Mouse (Mus musculus) limb, embryonic 10.5 days (tissue): Measurements from ENCODE around the gene Kif3b. TPM values are rescaled to one million over a fixed set of nuclear protein-coding genes. Genes with fewer than 3 reads are reported as not detected.
"Not testable (repeated sequence)": the region's sequence is repeated elsewhere in the genome, so short reads cannot be mapped to it uniquely, and the experiment has no call there.

Source experiments
- DNase-seq: peaks from one replicate; pipeline ENCODE4 v3.0.0-alpha.2; 2017; ENCODE audit warnings: low spot score
- H3K27ac ChIP-seq: fragments of 300-500 bp; sonication (generic); 2 replicates; pipeline ENCODE4 v1.5.1; 2016; ENCODE audit warnings: mild to moderate bottlenecking
- H3K27me3 ChIP-seq: fragments of 300-500 bp; sonication (generic); 2 replicates; pipeline ENCODE4 v1.6.1; 2016; ENCODE audit warnings: low read depth, mild to moderate bottlenecking; ENCODE audit not compliant: poor library complexity, severe bottlenecking
- H3K36me3 ChIP-seq: fragments of 300-500 bp; sonication (generic); 2 replicates; pipeline ENCODE4 v1.6.1; 2016; ENCODE audit warnings: mild to moderate bottlenecking, moderate library complexity
- H3K4me1 ChIP-seq: fragments of 300-500 bp; sonication (generic); 2 replicates; pipeline ENCODE4 v1.6.1; 2016
- H3K4me3 ChIP-seq: fragments of 300-500 bp; sonication (generic); 2 replicates; pipeline ENCODE4 v1.5.1; 2016; ENCODE audit warnings: mild to moderate bottlenecking, moderate library complexity
- H3K9me3 ChIP-seq: fragments of 300-500 bp; sonication (generic); replicated peaks from 2 replicates; pipeline ENCODE4 v1.6.1; 2016; ENCODE audit warnings: mild to moderate bottlenecking
- WGBS: fragments of 180-500 bp; shearing (Covaris S2); methylation state at CpG from one replicate; pipeline ENCODE4 v1.1.7; 2016; 5-methylcytosine and 5-hydroxymethylcytosine counted together
- polyA plus RNA-seq: library from polyadenylated mRNA; unstranded; fragments of >200 nt; fragmentation: Nextera tagmentation; extraction: Ambion mirVana; gene quantifications from 2 replicates; pipeline ENCODE4 v1.2.1, GENCODE M21; 2016

The Kif3b gene
- polyA plus RNA-seq, result 4.8 and 5.4 TPM in 2 replicates

GRCm38 (mm10) chr2:153290938-153291928, at the start of gene Kif3b:
TSS of gene Kif3b (plus strand) at chr2:153291413.
- Histone ChIP-seq H3K36me3 (peaks cover 3% of the 10 kb centered on the region; the same call in 1 of the 2 replicates), H3K4me1 (peaks cover 23% of the 10 kb centered on the region), H3K9me3 (no peaks in the 10 kb centered on the region), H3K4me3 (peak within 1 kb of the TSS; percentile 74), H3K27me3 (no peaks in the 10 kb centered on the region), H3K27ac (peak within 1 kb of the TSS; percentile 85)
- peak; percentile 94 for DNase-seq
- WGBS, result under 1% methylated on average over 63 of the region's 63 CpGs

DNA sequence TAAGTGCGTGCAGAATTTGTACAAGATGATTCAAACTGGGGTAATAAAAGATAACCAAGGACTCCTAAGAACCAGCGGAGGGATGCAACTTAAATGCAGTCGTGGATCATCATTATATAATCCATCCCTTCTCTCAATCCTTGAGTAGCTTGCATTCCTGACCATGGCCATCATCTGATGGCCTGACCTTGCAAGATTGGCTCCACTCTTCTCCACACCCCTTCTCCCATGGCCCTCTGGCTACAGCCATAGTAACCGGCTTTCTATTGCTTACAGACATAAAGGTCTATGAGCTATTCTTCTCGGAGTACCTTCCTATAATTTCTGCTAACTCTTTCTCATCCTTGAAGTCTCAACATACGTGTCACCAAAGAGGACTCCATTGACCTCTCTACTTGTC, 49.1 kb upstream of the Kif3b start:
- peaks cover 43% of the 10 kb centered on the region for H3K4me1 ChIP-seq
- peaks cover 53% of the 10 kb centered on the region for H3K36me3 ChIP-seq
- 72% methylated on average over 6 of the region's 6 CpGs for WGBS
- H3K9me3 ChIP-seq, result no peaks in the 10 kb centered on the region
- no peak for DNase-seq
- peak overlapping the region; percentile 99 for H3K4me3 ChIP-seq
- peak overlapping the region; percentile 99; the same call in 1 of the 2 replicates for H3K27ac ChIP-seq
- H3K27me3 ChIP-seq, result no peaks in the 10 kb centered on the region

DNA sequence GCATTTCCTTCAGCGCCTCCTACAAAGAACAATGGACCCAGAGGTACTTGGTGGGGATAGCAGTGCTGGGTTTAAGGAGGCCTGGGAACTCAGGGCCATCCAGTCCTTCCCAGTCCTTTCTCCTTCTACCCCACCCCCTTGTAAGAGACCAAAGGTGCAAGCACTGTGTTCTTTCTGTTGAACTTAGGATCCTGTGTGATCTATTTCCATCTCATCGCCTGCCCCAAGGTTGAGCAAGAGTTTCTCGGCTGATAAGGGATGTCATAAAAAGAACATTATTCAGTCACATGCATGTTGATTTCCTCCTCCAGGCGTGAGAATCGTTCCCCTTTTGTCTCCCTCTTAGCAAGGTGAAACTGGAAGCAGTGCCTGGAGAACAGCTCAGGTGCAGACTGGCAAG, 41.5 kb upstream of the Kif3b start:
- Histone ChIP-seq H3K4me1 (no peaks in the 10 kb centered on the region), H3K27me3 (no peaks in the 10 kb centered on the region), H3K4me3 (no peak overlapping the region), H3K27ac (no peak overlapping the region), H3K36me3 (peaks cover 86% of the 10 kb centered on the region), H3K9me3 (no peaks in the 10 kb centered on the region)
- no peak for DNase-seq
- 92% methylated on average over 5 of the region's 5 CpGs for WGBS

DNA sequence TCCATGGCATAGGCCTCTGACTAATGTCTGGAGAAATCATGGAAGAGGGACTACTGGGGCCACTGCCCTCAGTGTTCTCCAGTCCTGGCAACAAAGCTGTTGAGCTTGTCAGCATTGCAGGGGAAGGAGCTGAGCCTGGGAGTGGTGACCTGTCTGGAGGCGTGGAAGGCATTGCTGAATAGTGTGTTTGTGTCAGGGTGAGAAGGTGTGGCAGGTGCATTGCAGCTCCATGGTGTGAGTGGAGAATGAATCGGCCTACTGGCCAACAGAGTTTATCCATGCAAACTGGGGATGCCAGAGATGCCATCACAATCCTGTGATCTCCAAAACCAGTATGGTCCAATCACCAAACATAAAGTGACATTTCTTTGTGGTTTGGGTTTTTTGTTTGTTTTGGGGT, 34.6 kb upstream of the Kif3b start:
- Histone ChIP-seq H3K4me1 (no peaks in the 10 kb centered on the region), H3K27ac (no peak overlapping the region), H3K9me3 (no peaks in the 10 kb centered on the region), H3K36me3 (peaks cover 65% of the 10 kb centered on the region), H3K27me3 (no peaks in the 10 kb centered on the region), H3K4me3 (no peak overlapping the region)
- WGBS, result 85% methylated on average over 2 of the region's 2 CpGs
- no peak for DNase-seq

GRCm38 (mm10) chr2:153259030-153259863, 32.0 kb upstream of the Kif3b start:
- 85% methylated on average over 12 of the region's 12 CpGs for WGBS
- H3K36me3 ChIP-seq, result peaks cover 64% of the 10 kb centered on the region

GRCm38 (mm10) chr2:153259864-153260674, 31.1 kb upstream of the Kif3b start:
- Histone ChIP-seq H3K27ac (no peak overlapping the region), H3K4me1 (no peaks in the 10 kb centered on the region), H3K4me3 (no peak overlapping the region), H3K9me3 (no peaks in the 10 kb centered on the region), H3K36me3 (peaks cover 65% of the 10 kb centered on the region), H3K27me3 (no peaks in the 10 kb centered on the region)
- DNase-seq, result no peak
- WGBS, result 63% methylated on average over 3 of the region's 3 CpGs

More at GRCm38 (mm10) chr2:153259030-153259863, 32.0 kb upstream of the Kif3b start:
- H3K4me1 ChIP-seq, result no peaks in the 10 kb centered on the region
- no peaks in the 10 kb centered on the region for H3K27me3 ChIP-seq
- H3K27ac ChIP-seq, result no peak overlapping the region
- DNase-seq, result no peak
- H3K4me3 ChIP-seq, result no peak overlapping the region
- no peaks in the 10 kb centered on the region for H3K9me3 ChIP-seq

GRCm38 (mm10) chr2:153263053-153263452, 28.2 kb upstream of the Kif3b start:
- WGBS, result 89% methylated on average over 7 of the region's 7 CpGs
- no peak for DNase-seq
- H3K36me3 ChIP-seq, result peaks cover 87% of the 10 kb centered on the region
- no peak overlapping the region for H3K27ac ChIP-seq
- no peaks in the 10 kb centered on the region for H3K27me3 ChIP-seq
- H3K9me3 ChIP-seq, result no peaks in the 10 kb centered on the region
- H3K4me1 ChIP-seq, result no peaks in the 10 kb centered on the region
- no peak overlapping the region for H3K4me3 ChIP-seq

- DNase-seq, result no peak
- 80% methylated on average over 2 of the region's 2 CpGs for WGBS
- H3K27me3 ChIP-seq, result no peaks in the 10 kb centered on the region
- H3K9me3 ChIP-seq, result no peaks in the 10 kb centered on the region
- H3K27ac ChIP-seq, result no peak overlapping the region
- no peak overlapping the region for H3K4me3 ChIP-seq
- peaks cover 6% of the 10 kb centered on the region; the same call in 1 of the 2 replicates for H3K4me1 ChIP-seq
- peaks cover 50% of the 10 kb centered on the region for H3K36me3 ChIP-seq
Measured at GRCm38 (mm10) chr2:153267331-153267730, 23.9 kb upstream of the Kif3b start.

DNA sequence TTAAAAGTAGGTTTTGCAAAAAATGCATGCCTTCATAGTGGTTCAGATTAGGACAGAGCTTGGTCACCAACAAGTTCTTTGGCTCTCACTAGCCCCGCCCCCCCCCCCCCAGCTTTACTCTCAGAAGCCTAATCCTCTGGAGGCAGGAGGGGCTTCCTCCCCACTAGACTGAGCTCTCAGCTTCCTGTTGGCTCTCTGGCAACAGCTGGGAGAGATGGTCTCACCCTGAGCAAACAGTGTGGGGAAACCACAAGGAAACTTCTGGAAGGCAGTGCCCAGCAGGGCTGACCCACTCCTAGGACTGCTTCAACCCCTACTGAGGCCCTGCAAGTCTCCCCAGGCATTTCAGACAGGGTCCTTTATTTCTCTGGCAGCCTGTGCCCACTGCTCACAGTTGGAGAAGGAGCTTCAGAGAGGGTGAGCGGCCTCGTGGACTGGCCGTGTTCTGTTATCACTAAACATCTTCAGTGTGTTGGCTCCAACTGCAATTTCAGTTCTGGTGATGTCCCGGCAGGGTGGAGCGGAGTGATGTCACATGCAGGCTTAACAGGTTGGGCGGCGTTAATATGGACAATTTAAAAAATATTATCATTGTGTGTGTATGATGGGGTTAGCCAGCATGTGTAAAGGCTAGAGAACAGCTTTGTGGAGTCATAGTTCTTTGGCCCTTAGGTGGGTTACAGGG, 20.8 kb upstream of the Kif3b start:
- not testable (repeated sequence) for H3K9me3 ChIP-seq, H3K27ac ChIP-seq, DNase-seq, H3K4me3 ChIP-seq, H3K27me3 ChIP-seq
- peaks cover 21% of the 10 kb centered on the region for H3K36me3 ChIP-seq
- peaks cover 19% of the 10 kb centered on the region for H3K4me1 ChIP-seq
- WGBS, result 76% methylated on average over 8 of the region's 8 CpGs

DNA sequence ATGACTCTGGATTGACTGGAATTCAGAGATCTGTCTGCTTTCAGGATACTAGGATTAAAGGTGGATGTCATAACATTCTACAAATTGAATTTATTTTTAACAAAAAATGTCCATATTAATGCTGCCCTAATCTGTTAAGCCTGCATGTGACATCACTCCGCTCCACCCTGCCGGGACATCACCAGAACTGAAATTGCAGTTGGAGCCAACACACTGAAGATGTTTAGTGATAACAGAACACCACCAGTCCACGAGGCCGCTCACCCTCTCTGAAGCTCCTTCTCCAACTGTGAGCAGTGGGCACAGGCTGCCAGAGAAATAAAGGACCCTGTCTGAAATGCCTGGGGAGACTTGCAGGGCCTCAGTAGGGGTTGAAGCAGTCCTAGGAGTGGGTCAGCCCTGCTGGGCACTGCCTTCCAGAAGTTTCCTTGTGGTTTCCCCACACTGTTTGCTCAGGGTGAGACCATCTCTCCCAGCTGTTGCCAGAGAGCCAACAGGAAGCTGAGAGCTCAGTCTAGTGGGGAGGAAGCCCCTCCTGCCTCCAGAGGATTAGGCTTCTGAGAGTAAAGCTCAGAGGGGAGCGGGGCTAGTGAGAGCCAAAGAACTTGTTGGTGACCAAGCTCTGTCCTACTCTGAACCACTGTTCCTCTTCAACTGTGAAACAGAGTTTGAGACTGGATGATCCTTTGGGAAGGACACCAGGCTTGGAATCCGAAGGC, 16.9 kb upstream of the Kif3b start:
- WGBS, result 84% methylated on average over 6 of the region's 6 CpGs
- not testable (repeated sequence) for DNase-seq, H3K36me3 ChIP-seq, H3K9me3 ChIP-seq, H3K27ac ChIP-seq, H3K4me3 ChIP-seq, H3K27me3 ChIP-seq
- H3K4me1 ChIP-seq, result peaks cover 19% of the 10 kb centered on the region

DNA sequence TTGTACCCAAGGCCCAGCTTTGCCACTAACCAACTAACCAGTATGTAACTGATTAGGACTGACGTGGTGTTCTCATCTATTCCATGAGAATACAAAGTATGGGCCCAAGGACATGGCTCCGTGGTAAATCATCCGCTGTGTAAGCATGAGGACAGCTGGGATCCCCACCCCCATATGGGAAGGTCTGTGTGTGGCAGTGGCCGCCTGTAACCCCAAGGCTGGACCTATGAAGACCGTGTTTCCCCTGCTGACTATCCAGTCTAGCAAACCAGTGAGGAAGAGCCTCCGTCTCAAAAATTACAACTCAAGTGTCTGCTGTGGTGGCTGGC, 16.3 kb upstream of the Kif3b start:
- H3K27ac ChIP-seq, result no peak overlapping the region
- H3K27me3 ChIP-seq, result no peaks in the 10 kb centered on the region
- H3K9me3 ChIP-seq, result no peaks in the 10 kb centered on the region
- 83% methylated on average over 6 of the region's 6 CpGs for WGBS
- no peak overlapping the region for H3K4me3 ChIP-seq
- no peaks in the 10 kb centered on the region for H3K36me3 ChIP-seq
- DNase-seq, result no peak
- H3K4me1 ChIP-seq, result peaks cover 16% of the 10 kb centered on the region
